Mouse (Mus musculus) C2C12 (cell line): Measurements from ENCODE around the gene Pitpna.

ENCODE experiments used
- CEBPB ChIP-seq: IDR thresholded peaks from one replicate; pipeline ENCODE4 v1.6.1; 2011; ENCODE audit warnings: low read depth, mild to moderate bottlenecking, control low read depth, moderate library complexity
- CTCF ChIP-seq: IDR thresholded peaks from one replicate; pipeline ENCODE4 v1.5.1; 2011; ENCODE audit not compliant: control insufficient read depth, insufficient read depth, insufficient read length
- MAX ChIP-seq: IDR thresholded peaks from one replicate; pipeline ENCODE4 v1.6.1; 2011; ENCODE audit warnings: mild to moderate bottlenecking, control low read depth
- MYOD1 ChIP-seq: IDR thresholded peaks from one replicate; pipeline ENCODE4 v1.6.1; 2011; ENCODE audit warnings: low read depth; ENCODE audit not compliant: control insufficient read depth, insufficient read length
- MYOG ChIP-seq: IDR thresholded peaks from one replicate; pipeline ENCODE4 v1.6.1; 2011; ENCODE audit not compliant: control insufficient read depth, insufficient read length; ENCODE audit errors: extremely low read depth
- USF1 ChIP-seq: IDR thresholded peaks from one replicate; pipeline ENCODE4 v1.6.1; 2011; ENCODE audit warnings: low read depth, mild to moderate bottlenecking, control low read depth, moderate library complexity

- no peak for TF ChIP-seq CTCF
- TF ChIP-seq CEBPB = no peak
- no peak for TF ChIP-seq MAX
- no peak for TF ChIP-seq MYOD1
- no peak for TF ChIP-seq USF1
- no peak for TF ChIP-seq MYOG
Observed at GRCm38 (mm10) chr11:75574378-75575123, 13.3 kb upstream of the Pitpna start.
